Mouse (Mus musculus): Measurements from ENCODE around the gene Pdpn.

DNA sequence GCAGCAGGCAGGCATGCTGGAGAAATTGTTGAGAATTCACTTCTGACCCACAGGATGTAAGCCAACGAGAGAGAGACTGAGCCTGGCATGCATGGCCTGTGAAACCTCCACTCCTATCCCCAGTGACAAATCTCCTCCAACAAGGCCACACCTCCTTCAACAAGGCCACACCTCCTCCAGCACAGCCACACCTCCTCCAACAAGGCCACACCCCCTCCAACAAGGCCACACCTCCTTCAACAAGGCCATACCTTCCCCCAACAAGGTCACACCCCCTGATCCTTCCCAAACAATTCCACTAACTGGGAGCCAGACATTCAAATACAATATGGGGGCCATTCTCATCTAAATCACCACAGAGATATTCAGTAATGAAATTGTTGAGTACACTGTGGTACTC lies 46.0 kb downstream of the Pdpn start:
- TF ChIP-seq EP300 (IDR thresholded peaks at IDR 0.05; ENCODE audit: low read depth) = no peak
- TF ChIP-seq CTCF (IDR thresholded peaks at IDR 0.05; ENCODE audit: low read depth) = no peak
